Mouse (Mus musculus) stomach, postnatal 0 days (tissue): ENCODE data around the gene Dixdc1. TPM values are rescaled to one million over a fixed set of nuclear protein-coding genes. Genes with fewer than 3 reads are reported as not detected.
A peak's percentile ranks its signal among the peaks of the same experiment; 100 is the strongest.

Experiments
- ATAC-seq: fragments of 200-750 bp; cut with Nextera tagmentation; 2 replicates; pipeline ENCODE4 v1.8.0; 2017; ENCODE audit not compliant: low FRiP score, low TSS enrichment
- DNase-seq: peaks from one replicate; pipeline ENCODE4 v3.0.0-alpha.2; 2016; ENCODE audit warnings: low spot score
- H3K27ac ChIP-seq: fragments of 300-500 bp; sonication (generic); replicated peaks from 2 replicates; pipeline ENCODE4 v1.5.1; 2014; ENCODE audit warnings: mild to moderate bottlenecking, control low read depth
- H3K27me3 ChIP-seq: fragments of 300-500 bp; sonication (generic); 2 replicates; pipeline ENCODE4 v1.6.1; 2014; ENCODE audit warnings: low read length; ENCODE audit not compliant: control insufficient read depth, insufficient read depth
- H3K36me3 ChIP-seq: fragments of 300-500 bp; sonication (generic); 2 replicates; pipeline ENCODE4 v1.6.1; 2014; ENCODE audit warnings: low read length, mixed read lengths; ENCODE audit not compliant: control insufficient read depth, insufficient read depth
- H3K4me1 ChIP-seq: fragments of 300-500 bp; sonication (generic); replicated peaks from 2 replicates; pipeline ENCODE4 v1.6.1; 2014; ENCODE audit warnings: antibody characterized with exemption; ENCODE audit not compliant: control insufficient read depth, insufficient read depth
- H3K4me2 ChIP-seq: fragments of 300-500 bp; sonication (generic); replicated peaks from 2 replicates; pipeline ENCODE4 v1.6.1; 2014; ENCODE audit warnings: low read depth, mild to moderate bottlenecking, control low read depth, moderate library complexity
- H3K4me3 ChIP-seq: fragments of 300-500 bp; sonication (generic); 2 replicates; pipeline ENCODE4 v1.5.1; 2014; ENCODE audit warnings: low read depth, low read length, control low read depth
- H3K9ac ChIP-seq: fragments of 300-500 bp; sonication (generic); 2 replicates; pipeline ENCODE4 v1.6.1; 2014; ENCODE audit warnings: mild to moderate bottlenecking, low read length, control low read depth, mixed read lengths
- H3K9me3 ChIP-seq: fragments of 300-500 bp; sonication (generic); 2 replicates; pipeline ENCODE4 v1.6.1; 2016; ENCODE audit warnings: low read length; ENCODE audit not compliant: control insufficient read depth
- CTCF ChIP-seq: IDR thresholded peaks from 2 replicates; pipeline ENCODE4 v1.5.1; 2016; ENCODE audit warnings: antibody characterized with exemption, low read depth, mild to moderate bottlenecking, moderate library complexity
- EP300 ChIP-seq: optimal IDR thresholded peaks from 2 replicates; pipeline ENCODE3; 2016; ENCODE audit warnings: antibody characterized with exemption
- WGBS: fragments of 180-500 bp; shearing (Covaris S2); extraction: QIAGEN DNeasy Blood & Tissue Kit; methylation state at CpG from one replicate; pipeline ENCODE4 v1.1.7; 2014; 5-methylcytosine and 5-hydroxymethylcytosine counted together
- polyA plus RNA-seq: library from polyadenylated mRNA; unstranded; fragments of >200 nt; fragmentation: Nextera tagmentation; extraction: Ambion mirVana; gene quantifications from 2 replicates; pipeline ENCODE4 v1.2.1, GENCODE M21; 2015

The Dixdc1 gene
- polyA plus RNA-seq, 1 experiment from 2014 or later = 6.6 TPM

DNA sequence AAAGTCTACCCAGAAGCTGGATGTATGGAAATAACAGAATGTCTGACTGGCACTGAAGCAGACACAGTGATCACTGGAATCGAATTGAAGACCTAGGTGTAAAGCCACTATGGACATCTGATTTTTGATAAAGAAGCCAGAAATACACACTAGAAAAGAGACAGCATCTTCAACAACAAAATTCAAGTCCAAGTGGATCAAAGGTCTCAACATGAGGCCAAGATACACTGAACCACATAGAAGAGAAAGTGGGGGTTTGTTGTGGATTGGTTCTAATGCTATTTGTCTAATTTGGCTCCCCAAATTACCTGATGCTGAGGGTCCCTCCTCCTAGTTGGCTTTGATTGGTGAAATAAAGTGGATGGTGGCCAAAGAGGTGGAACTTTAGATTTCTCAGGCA is 59.9 kb downstream of the Dixdc1 start:
- no peak for TF ChIP-seq EP300
- TF ChIP-seq CTCF = no peak
- 88% methylated on average over 1 of the region's 1 CpGs for WGBS
- DNase-seq (no peak), ATAC-seq (no peak)
- H3K27me3 ChIP-seq = no peaks in the 10 kb centered on the region
- no peaks in the 10 kb centered on the region for H3K9me3 ChIP-seq
- no peak overlapping the region for H3K4me2 ChIP-seq
- no peak overlapping the region for H3K27ac ChIP-seq
- no peak overlapping the region for H3K9ac ChIP-seq
- peaks cover 5% of the 10 kb centered on the region; the same call in 1 of the 2 replicates for H3K36me3 ChIP-seq
- H3K4me1 ChIP-seq = no peaks in the 10 kb centered on the region
- no peak overlapping the region for H3K4me3 ChIP-seq

- DNase-seq (no peak), ATAC-seq (no peak)
- Histone ChIP-seq H3K27ac (no peak overlapping the region), H3K9me3 (no peaks in the 10 kb centered on the region), H3K9ac (no peak overlapping the region), H3K4me3 (no peak overlapping the region), H3K27me3 (no peaks in the 10 kb centered on the region), H3K4me1 (no peaks in the 10 kb centered on the region), H3K4me2 (no peak overlapping the region), H3K36me3 (peaks cover 3% of the 10 kb centered on the region; the same call in 1 of the 2 replicates)
- TF ChIP-seq CTCF = peak; percentile 37
- TF ChIP-seq EP300 = no peak
- WGBS = 31% methylated on average over 1 of the region's 1 CpGs
Measured at GRCm38 (mm10) chr9:50674771-50675170, 64.5 kb downstream of the Dixdc1 start.

DNA sequence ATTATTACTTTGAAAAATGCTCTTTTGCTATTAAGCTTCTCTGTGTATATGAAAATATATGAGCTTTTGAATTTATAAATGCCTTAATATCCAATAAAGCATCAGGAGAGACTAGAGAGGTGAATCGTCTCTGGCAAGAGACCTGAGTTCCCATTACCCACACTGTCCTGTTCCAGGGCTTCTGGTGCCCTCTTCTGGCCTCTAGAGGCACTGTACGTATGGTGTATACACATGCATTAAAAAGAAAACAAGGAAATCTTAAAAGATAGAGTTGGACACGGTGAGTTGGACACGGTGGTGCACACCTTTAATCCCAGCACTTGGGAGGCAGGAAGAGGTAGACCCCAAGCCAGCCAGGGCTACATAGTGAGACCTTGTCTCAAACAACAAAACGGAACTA is 68.6 kb downstream of the Dixdc1 start:
- H3K4me2 ChIP-seq = no peak overlapping the region
- H3K36me3 ChIP-seq = no peaks in the 10 kb centered on the region
- ATAC-seq (peak; percentile 83), DNase-seq (peak; percentile 66)
- no peak overlapping the region for H3K4me3 ChIP-seq
- H3K9ac ChIP-seq = no peak overlapping the region
- no peaks in the 10 kb centered on the region for H3K27me3 ChIP-seq
- TF ChIP-seq CTCF (peak; percentile 86), EP300 (no peak)
- H3K27ac ChIP-seq = no peak overlapping the region
- no peaks in the 10 kb centered on the region for H3K4me1 ChIP-seq
- H3K9me3 ChIP-seq = no peaks in the 10 kb centered on the region
- WGBS = 29% methylated on average over 5 of the region's 5 CpGs

DNA sequence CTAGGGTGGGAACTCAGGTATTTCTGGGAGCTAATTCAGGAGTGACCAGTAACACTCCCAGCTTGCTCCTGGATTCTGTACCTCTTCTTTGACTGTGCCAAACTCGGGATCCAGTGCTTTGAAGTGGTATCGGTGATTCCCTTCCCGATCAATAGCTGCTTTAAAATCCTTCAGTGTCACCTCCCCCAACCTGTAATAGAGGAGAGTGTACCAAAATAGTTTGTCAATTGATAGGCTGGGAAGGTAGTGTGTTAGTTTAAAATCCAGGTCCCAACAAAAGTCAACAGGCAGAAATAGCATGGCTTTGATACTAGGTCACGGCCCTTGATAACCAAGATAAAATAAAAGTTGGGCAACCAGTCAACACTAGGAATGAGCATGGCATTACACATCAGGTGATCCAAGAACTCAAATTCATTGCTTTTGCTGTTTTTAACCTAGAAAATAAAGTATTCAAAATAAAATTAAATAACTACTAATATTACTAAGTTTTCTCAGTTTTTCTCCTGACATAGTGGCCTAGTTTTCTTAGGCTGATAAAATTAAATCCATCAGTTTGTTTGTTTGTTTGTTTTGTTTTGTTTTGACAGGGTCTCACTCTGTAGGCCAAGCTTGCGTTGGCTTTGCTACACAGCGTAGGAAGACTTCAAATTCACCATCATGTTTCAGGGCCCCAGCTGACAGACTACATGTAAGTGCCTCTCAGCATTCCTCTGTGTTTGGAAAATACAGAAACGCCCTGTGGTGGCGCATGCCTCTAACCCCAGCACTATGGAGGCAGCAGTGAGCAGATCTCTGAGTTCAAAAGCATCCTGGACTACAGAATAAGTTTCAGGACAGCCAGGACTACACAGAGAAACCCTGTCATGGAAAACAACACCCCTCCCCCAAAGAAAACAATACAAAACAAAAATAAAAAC is 71.5 kb downstream of the Dixdc1 start:
- no peaks in the 10 kb centered on the region for H3K9me3 ChIP-seq
- no peak overlapping the region for H3K9ac ChIP-seq
- DNase-seq (no peak), ATAC-seq (no peak)
- H3K27me3 ChIP-seq = no peaks in the 10 kb centered on the region
- no peaks in the 10 kb centered on the region for H3K36me3 ChIP-seq
- 0 out of 2 replicates have a peak, but pooled peaks have one; percentile 8 for TF ChIP-seq CTCF
- no peak for TF ChIP-seq EP300
- H3K4me3 ChIP-seq = no peak overlapping the region
- H3K4me1 ChIP-seq = no peaks in the 10 kb centered on the region
- WGBS = 76% methylated on average over 8 of the region's 8 CpGs
- no peak overlapping the region for H3K27ac ChIP-seq
- H3K4me2 ChIP-seq = no peak overlapping the region

DNA sequence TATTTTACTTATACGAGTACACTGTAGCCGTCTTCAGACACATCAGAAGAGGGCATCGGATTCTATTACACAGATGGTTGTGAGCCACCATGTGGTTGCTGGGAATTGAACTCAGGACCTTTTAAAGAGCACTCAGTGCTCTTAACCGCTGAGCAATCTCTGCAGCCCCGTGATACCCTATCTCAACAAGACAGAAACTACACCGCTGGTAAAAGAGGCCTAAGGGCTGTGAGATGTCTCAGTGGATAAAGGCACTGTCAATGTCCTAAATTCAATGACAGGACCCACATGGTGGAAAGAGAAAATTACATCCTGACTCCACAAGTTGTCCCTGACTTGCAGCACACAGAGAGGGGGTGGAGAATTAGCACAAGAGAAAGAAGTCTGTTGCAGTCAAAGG is 72.9 kb downstream of the Dixdc1 start:
- WGBS = 86% methylated on average over 6 of the region's 6 CpGs
- Histone ChIP-seq H3K9me3 (no peaks in the 10 kb centered on the region), H3K4me1 (no peaks in the 10 kb centered on the region), H3K4me3 (no peak overlapping the region), H3K27me3 (no peaks in the 10 kb centered on the region), H3K36me3 (no peaks in the 10 kb centered on the region), H3K4me2 (no peak overlapping the region), H3K27ac (no peak overlapping the region), H3K9ac (no peak overlapping the region)
- ATAC-seq (no peak), DNase-seq (no peak)
- TF ChIP-seq CTCF = no peak
- no peak for TF ChIP-seq EP300

- H3K9me3 ChIP-seq = no peaks in the 10 kb centered on the region
- no peak for DNase-seq
- ATAC-seq = no peak
- H3K4me1 ChIP-seq = no peaks in the 10 kb centered on the region
- H3K27ac ChIP-seq = no peak overlapping the region
- no peaks in the 10 kb centered on the region for H3K27me3 ChIP-seq
- no peak overlapping the region for H3K9ac ChIP-seq
- H3K4me3 ChIP-seq = no peak overlapping the region
- 86% methylated on average over 5 of the region's 5 CpGs for WGBS
- H3K36me3 ChIP-seq = no peaks in the 10 kb centered on the region
- no peak overlapping the region for H3K4me2 ChIP-seq
- TF ChIP-seq EP300 (no peak), CTCF (no peak)
Measured at GRCm38 (mm10) chr9:50664826-50665225, 74.5 kb downstream of the Dixdc1 start.
